Mouse (Mus musculus) liver, embryonic 11.5 days (tissue): ENCODE results near the gene Runx2. TPM values are rescaled to one million over a fixed set of nuclear protein-coding genes. Genes with fewer than 3 reads are reported as not detected.

Experiments
- ATAC-seq: fragments of 200-750 bp; cut with Nextera tagmentation; replicated peaks from 2 replicates; pipeline ENCODE4 v1.8.0; 2017; ENCODE audit warnings: moderate number of reproducible peaks, mild to moderate bottlenecking, moderate TSS enrichment, moderate library complexity; ENCODE audit not compliant: low FRiP score
- DNase-seq: peaks from one replicate; pipeline ENCODE4 v3.0.0-alpha.2; 2017; ENCODE audit warnings: low spot score
- H3K27ac ChIP-seq: fragments of 300-500 bp; sonication (generic); 2 replicates; pipeline ENCODE4 v1.5.1; 2014; ENCODE audit warnings: mild to moderate bottlenecking, low read depth, low read length, control low read depth
- H3K27me3 ChIP-seq: fragments of 300-500 bp; sonication (generic); replicated peaks from 2 replicates; pipeline ENCODE4 v1.6.1; 2014; ENCODE audit warnings: low read length, mixed read lengths; ENCODE audit not compliant: control insufficient read depth, insufficient read depth
- H3K36me3 ChIP-seq: fragments of 300-500 bp; sonication (generic); 2 replicates; pipeline ENCODE4 v1.6.1; 2014; ENCODE audit warnings: mild to moderate bottlenecking, low read length, moderate library complexity, mixed read lengths; ENCODE audit not compliant: control insufficient read depth, insufficient read depth
- H3K4me1 ChIP-seq: fragments of 300-500 bp; sonication (generic); replicated peaks from 2 replicates; pipeline ENCODE4 v1.6.1; 2014; ENCODE audit warnings: low read length, mixed read lengths; ENCODE audit not compliant: control insufficient read depth, insufficient read depth
- H3K4me2 ChIP-seq: fragments of 300-500 bp; sonication (generic); 2 replicates; pipeline ENCODE4 v1.6.1; 2014; ENCODE audit warnings: mild to moderate bottlenecking, control low read depth, moderate library complexity
- H3K4me3 ChIP-seq: fragments of 300-500 bp; sonication (generic); 2 replicates; pipeline ENCODE4 v1.5.1; 2014; ENCODE audit warnings: low read depth, low read length, control low read depth
- H3K9ac ChIP-seq: fragments of 300-500 bp; sonication (generic); 2 replicates; pipeline ENCODE4 v1.6.1; 2014; ENCODE audit warnings: low read depth, low read length, control low read depth
- H3K9me3 ChIP-seq: fragments of 300-500 bp; sonication (generic); 2 replicates; pipeline ENCODE4 v1.6.1; 2016; ENCODE audit warnings: low read length, inconsistent platforms, mixed read lengths; ENCODE audit not compliant: control insufficient read depth
- WGBS: fragments of 180-500 bp; shearing (Covaris S2); extraction: QIAGEN DNeasy Blood & Tissue Kit; methylation state at CpG from one replicate; pipeline ENCODE4 v1.1.7; 2014; 5-methylcytosine and 5-hydroxymethylcytosine counted together
- polyA plus RNA-seq: library from polyadenylated mRNA; unstranded; fragments of >200 nt; fragmentation: Nextera tagmentation; extraction: Ambion mirVana; gene quantifications from 2 replicates; pipeline ENCODE4 v1.2.1, GENCODE M21; 2014

The Runx2 gene
- polyA plus RNA-seq, 1 experiment from 2014 or later = 1.7 TPM

GRCm38 (mm10) chr17:44584781-44585180, 229.8 kb downstream of the Runx2 start:
- Histone ChIP-seq H3K9ac (no peak overlapping the region), H3K27ac (no peak overlapping the region), H3K36me3 (no peaks in the 10 kb centered on the region), H3K4me1 (no peaks in the 10 kb centered on the region), H3K27me3 (no peaks in the 10 kb centered on the region), H3K4me3 (no peak overlapping the region), H3K9me3 (no peaks in the 10 kb centered on the region), H3K4me2 (no peak overlapping the region)
- WGBS = 83% methylated on average over 6 of the region's 6 CpGs
- no peak for DNase-seq
- no peak for ATAC-seq

- H3K4me1 ChIP-seq = no peaks in the 10 kb centered on the region
- no peak overlapping the region for H3K9ac ChIP-seq
- no peaks in the 10 kb centered on the region for H3K9me3 ChIP-seq
- ATAC-seq (no peak), DNase-seq (no peak)
- H3K27me3 ChIP-seq = no peaks in the 10 kb centered on the region
- H3K4me2 ChIP-seq = no peak overlapping the region
- WGBS = 61% methylated on average over 5 of the region's 5 CpGs
- no peaks in the 10 kb centered on the region for H3K36me3 ChIP-seq
- no peak overlapping the region for H3K27ac ChIP-seq
- no peak overlapping the region for H3K4me3 ChIP-seq
Observed at GRCm38 (mm10) chr17:44577791-44578190, 236.8 kb downstream of the Runx2 start.

GRCm38 (mm10) chr17:44570899-44571298, 243.7 kb downstream of the Runx2 start:
- Histone ChIP-seq H3K27me3 (no peaks in the 10 kb centered on the region), H3K4me3 (no peak overlapping the region), H3K9ac (no peak overlapping the region), H3K27ac (no peak overlapping the region), H3K9me3 (no peaks in the 10 kb centered on the region), H3K4me2 (no peak overlapping the region), H3K36me3 (no peaks in the 10 kb centered on the region), H3K4me1 (no peaks in the 10 kb centered on the region)
- DNase-seq (no peak), ATAC-seq (no peak)
- 81% methylated on average over 5 of the region's 5 CpGs for WGBS

GRCm38 (mm10) chr17:44569020-44569621, 245.5 kb downstream of the Runx2 start:
- DNase-seq (no peak), ATAC-seq (no peak)
- no peak overlapping the region for H3K27ac ChIP-seq
- H3K4me1 ChIP-seq = no peaks in the 10 kb centered on the region
- no peaks in the 10 kb centered on the region for H3K36me3 ChIP-seq
- H3K9me3 ChIP-seq = no peaks in the 10 kb centered on the region
- no peak overlapping the region for H3K4me2 ChIP-seq
- H3K4me3 ChIP-seq = no peak overlapping the region
- no peaks in the 10 kb centered on the region for H3K27me3 ChIP-seq
- WGBS = 78% methylated on average over 8 of the region's 8 CpGs
- no peak overlapping the region for H3K9ac ChIP-seq

GRCm38 (mm10) chr17:44566992-44567391, 247.6 kb downstream of the Runx2 start:
- Histone ChIP-seq H3K9ac (no peak overlapping the region), H3K27me3 (no peaks in the 10 kb centered on the region; the same call in 1 of the 2 replicates), H3K4me1 (no peaks in the 10 kb centered on the region), H3K4me2 (no peak overlapping the region), H3K9me3 (no peaks in the 10 kb centered on the region), H3K4me3 (no peak overlapping the region), H3K27ac (no peak overlapping the region), H3K36me3 (no peaks in the 10 kb centered on the region)
- DNase-seq (no peak), ATAC-seq (no peak)
- 68% methylated on average over 5 of the region's 5 CpGs for WGBS

- Histone ChIP-seq H3K27ac (no peak overlapping the region), H3K9me3 (no peaks in the 10 kb centered on the region), H3K4me1 (no peaks in the 10 kb centered on the region), H3K9ac (no peak overlapping the region), H3K36me3 (no peaks in the 10 kb centered on the region), H3K4me2 (no peak overlapping the region), H3K4me3 (no peak overlapping the region), H3K27me3 (no peaks in the 10 kb centered on the region; the same call in 1 of the 2 replicates)
- no peak for DNase-seq
- no peak for ATAC-seq
- 70% methylated on average over 8 of the region's 8 CpGs for WGBS
Observed at GRCm38 (mm10) chr17:44565884-44566515, 248.6 kb downstream of the Runx2 start.

GRCm38 (mm10) chr17:44565311-44565831, 249.2 kb downstream of the Runx2 start:
- Histone ChIP-seq H3K9me3 (no peaks in the 10 kb centered on the region), H3K4me2 (no peak overlapping the region), H3K27me3 (no peaks in the 10 kb centered on the region; the same call in 1 of the 2 replicates), H3K9ac (no peak overlapping the region), H3K27ac (no peak overlapping the region), H3K4me1 (no peaks in the 10 kb centered on the region), H3K4me3 (no peak overlapping the region), H3K36me3 (no peaks in the 10 kb centered on the region)
- ATAC-seq (no peak), DNase-seq (no peak)
- WGBS = 65% methylated on average over 14 of the region's 14 CpGs

- no peak for DNase-seq
- Histone ChIP-seq H3K9ac (no peak overlapping the region), H3K4me3 (no peak overlapping the region), H3K4me1 (no peaks in the 10 kb centered on the region), H3K27me3 (no peaks in the 10 kb centered on the region; the same call in 1 of the 2 replicates), H3K4me2 (no peak overlapping the region), H3K27ac (no peak overlapping the region), H3K36me3 (no peaks in the 10 kb centered on the region), H3K9me3 (no peaks in the 10 kb centered on the region)
- no peak for ATAC-seq
- WGBS = 63% methylated on average over 4 of the region's 4 CpGs
Observed at GRCm38 (mm10) chr17:44564611-44565198, 249.9 kb downstream of the Runx2 start.
